Mouse (Mus musculus) spleen, postnatal 4 days (tissue): ENCODE results near the gene 4930402H24Rik.

Experiments
- DNase-seq, 2 experiments: peaks; one replicate each; pipeline ENCODE4 v3.0.0; 2022; ENCODE audit warnings: low spot score in 2 of 2

Gene 4930402H24Rik

DNA sequence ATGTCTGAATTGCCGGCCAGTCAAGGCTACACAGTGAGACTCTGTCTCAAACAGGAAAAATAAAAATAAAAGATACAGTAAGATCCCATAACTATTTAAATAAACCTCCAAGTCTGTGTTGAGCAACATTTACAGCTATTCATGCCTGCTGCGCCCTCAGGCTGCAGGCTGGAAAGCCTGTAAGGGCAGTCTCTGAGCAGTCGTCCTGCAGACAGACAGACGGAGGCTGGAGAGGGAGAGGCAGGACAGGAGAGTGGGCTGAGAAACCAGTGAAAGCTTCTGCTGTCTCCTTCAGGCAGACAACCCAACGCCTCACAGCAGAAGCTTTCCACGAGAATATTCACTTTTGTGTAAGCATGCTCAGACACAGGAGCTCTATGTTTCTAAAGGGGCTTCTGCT is 92.5 kb downstream of the 4930402H24Rik start:
- DNase-seq: no peak

DNA sequence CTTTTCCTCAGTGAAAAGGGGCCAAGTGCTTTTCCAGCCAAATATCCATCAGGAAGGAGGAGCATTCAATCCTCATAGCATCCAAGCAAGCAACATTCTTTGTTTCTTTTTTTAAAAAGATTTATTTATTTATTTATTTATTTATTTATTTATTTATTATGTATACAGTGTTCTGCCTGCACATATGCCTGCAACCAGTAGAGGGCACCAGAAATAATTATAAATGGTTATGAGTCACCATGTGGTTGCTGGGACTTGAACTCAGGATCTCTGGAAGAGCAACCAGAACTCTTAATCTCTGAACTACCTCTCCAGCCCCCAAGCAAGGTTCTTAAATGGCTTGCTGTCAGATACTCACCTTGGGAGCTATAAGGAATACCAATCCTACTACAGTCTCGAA is 93.7 kb downstream of the 4930402H24Rik start:
- DNase-seq: no peak

DNA sequence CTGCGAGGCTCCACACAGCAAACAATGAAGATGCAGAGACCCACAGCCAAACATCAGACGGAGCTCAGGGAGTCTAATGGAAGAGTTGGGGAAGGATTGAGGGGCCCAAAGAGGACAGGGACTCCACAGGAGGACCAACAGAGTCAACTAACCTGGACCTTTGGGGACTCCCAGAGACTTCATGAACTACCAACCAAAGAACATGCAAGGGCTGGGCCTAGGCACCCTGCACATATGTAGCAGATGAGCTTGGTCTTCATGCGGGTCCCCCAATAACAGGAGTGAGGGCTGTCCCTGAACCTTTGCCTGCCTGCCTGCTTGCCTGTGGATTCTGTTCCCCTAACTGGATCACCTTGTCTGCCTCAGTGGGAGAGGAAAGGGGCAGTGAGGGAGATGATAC is 101.1 kb downstream of the 4930402H24Rik start:
- DNase-seq: no peak

DNA sequence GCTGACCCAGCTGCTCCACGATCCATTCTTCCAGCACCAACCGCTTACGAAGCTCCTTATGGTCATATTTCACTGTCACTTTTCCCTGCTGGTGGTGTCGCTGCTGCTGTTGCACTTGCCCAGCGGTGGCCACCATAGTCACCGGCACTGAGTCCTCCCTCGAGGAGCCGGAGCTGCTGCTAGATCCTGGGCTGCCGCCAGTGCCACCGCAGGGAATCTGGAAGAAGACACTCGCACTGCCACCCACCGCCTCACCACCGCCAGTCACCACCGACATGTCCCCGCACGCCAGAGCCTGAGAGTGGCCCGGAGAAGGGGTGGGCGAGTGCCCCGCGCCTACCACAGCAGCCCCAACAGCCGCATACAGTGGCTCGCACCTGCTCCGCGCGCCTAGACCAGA is 102.5 kb downstream of the 4930402H24Rik start:
- no peak for DNase-seq

DNA sequence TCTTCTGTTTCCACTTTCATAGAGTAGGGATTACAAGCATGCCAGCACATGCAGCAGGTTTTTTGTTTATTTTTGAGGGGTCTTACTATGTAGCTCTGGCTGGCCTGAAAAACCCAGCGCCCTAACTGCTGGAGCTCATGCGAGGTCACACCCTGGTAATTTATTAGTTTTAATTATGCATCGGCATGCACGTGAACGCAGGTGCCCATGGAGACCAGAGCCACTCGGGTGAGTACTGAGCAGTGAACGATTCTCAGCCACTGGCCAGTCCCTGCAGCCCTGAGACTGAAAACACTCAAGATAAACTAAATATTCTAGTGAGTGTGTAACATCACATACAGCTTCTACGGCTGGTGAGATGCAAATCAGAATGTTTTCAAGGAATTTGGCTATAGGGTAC is 110.5 kb downstream of the 4930402H24Rik start:
- no peak for DNase-seq

DNA sequence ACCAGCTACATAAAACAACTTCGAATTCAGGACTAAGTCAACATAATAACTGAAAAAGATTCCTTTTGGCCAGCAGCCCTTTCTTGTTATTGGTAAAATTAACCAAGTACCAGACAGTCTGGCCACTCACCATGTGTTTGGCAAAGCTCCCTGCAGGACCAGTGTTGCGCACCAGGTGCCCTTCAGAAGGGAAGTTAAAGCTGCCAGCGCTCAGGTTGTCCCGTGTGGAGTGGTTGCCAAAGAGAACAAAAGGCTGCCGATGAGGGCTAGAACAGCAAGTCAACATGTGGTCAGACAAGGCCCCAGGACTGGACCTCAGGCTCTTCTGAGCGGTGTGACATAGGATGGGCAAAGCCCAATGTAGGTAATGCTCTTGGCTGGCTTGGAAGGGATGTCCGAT is 114.5 kb downstream of the 4930402H24Rik start:
- no peak for DNase-seq

DNA sequence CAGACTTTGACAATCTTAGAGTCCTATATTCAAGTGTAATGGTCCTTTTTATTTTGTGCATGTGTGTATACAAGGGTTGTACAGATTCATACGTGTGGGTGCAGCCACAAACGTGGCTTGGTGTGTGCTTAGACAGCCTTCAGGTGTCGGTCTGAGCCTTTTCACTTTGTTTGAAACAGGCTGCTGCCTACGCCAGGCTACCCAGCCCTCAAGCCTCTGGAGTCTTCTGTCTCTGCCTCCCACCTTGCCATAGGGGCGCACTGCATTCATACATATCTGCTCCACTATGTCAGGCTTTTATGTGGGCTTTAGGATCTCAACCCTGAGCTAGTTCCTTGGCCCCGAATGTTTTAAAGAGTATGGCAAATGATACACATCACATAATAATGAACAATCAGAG is 116.6 kb downstream of the 4930402H24Rik start:
- no peak for DNase-seq

DNA sequence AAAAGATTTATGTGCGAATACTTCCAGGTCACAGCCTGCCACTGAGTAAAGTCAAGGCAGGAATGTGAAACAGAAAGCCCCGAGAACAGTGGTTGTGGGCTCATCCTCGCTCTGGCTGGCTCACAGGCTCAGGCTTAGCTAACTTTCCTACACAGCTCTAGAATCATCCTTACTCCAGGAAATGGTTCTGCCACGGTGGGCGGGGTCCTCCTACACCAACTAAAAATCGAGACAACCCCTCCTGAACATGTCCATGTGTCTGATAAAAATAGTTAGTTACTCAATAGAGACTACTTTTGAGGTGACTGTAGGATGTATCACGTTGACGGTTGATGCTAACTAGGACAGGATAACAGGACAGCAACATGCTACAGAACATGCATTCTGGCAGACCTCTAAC is 117.2 kb downstream of the 4930402H24Rik start:
- DNase-seq: no peak

DNA sequence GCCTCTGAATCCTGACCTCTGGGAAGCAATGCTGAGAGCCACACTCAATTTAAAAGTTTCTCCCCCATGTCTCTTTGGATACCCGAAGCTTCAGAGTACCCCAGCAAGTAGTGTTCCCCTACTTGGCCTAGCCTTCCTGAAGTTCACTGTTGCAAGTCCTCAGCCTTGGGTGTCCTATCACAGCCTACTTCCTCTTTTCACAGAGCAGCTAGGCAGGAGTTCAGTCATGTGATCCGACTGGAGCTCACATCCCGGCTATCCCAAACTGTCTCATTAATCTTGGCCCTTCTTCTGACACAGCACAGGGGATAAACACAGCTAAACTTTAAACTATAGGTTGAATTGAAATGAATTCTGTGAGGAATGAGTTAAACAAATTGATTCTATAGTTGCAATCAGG is 121.3 kb downstream of the 4930402H24Rik start:
- DNase-seq: no peak

DNA sequence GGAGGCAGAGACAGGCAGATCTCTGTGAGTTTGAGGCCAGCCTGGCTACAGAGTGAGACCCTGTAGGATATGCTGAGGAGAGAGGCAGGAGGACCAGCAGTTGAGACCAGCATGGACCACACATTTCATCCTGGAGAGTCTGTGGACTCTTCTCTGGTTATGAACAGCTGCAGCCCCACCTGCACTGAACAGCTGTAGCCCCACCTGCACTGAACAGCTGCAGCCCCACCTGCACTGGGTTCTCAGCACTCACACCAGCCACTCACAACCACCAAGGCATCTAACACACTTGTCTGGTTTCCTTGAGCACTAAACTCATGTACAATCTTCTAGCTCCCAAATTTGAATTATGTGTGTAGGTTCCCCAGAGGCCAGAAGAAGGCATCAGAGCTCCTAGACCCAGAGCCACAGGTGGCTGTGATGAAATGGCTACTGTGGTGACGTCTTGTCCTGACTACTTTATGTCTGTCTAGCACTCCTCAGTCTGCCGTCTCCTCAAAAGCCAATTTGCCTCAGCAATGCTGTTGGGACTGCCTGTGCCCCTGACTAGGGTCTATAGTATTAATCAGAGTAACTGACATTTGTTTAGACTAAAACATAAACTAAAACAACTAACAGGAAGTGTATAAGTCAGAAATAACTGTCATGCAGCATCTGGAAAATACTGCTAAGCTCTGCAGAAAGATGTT is 125.4 kb downstream of the 4930402H24Rik start:
- DNase-seq: no peak

DNA sequence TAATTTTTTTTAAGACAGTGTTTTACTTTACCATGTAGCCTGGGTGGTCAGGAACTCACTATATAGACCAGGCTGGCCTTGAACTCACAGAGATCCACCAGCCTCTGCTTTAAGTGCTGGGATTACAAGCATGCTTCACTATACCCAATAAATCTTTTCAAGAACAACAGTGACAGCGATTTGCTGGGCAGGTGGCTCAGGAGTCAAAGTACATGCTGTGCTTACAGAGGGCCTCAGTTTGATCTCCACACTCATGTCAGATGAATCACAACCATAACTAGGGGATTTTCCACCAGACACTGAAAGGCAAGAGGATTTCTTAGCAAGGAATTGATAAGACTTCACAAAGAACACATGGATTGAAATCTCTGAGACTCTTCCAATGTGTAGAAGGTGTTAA is 126.3 kb downstream of the 4930402H24Rik start:
- no peak for DNase-seq

DNA sequence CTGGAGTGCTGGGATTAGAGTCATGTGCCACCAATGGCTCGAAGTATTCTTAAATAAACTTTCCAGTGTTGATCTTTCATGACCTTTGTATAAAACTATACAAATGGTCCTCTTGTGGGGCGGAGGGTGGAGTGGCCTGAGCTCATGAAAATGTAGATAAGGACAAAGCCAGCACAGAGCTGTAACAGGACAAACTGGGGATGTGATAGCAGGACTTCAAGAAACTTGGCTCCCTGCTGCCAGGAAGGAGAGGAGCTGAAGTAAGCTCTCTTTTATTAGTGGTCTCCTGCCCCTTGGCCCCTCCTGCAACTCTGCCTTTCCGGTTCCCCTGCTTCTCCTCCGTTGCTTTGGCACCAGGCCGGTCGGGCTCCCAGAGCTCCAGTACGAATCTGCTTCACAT is 129.6 kb downstream of the 4930402H24Rik start:
- DNase-seq: no peak

DNA sequence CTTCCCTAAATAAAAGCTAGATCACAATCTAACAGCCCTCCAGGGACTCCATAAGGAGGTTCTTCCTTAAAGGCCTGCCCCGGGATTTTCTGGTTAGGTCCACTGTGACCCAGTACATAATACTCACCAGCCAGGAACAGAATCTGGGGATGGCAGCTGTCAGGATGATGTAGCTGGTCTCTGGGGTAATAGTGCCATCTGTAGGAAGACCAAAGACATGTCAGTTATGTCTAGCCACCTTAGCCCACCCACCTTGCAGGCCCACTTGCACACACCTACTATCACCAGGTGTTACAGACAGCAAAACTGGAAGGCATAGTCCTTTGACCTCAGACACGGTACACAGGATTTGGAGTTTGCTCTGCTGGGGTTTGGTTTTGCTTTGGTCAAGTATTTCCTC is 138.7 kb downstream of the 4930402H24Rik start:
- no peak for DNase-seq

DNA sequence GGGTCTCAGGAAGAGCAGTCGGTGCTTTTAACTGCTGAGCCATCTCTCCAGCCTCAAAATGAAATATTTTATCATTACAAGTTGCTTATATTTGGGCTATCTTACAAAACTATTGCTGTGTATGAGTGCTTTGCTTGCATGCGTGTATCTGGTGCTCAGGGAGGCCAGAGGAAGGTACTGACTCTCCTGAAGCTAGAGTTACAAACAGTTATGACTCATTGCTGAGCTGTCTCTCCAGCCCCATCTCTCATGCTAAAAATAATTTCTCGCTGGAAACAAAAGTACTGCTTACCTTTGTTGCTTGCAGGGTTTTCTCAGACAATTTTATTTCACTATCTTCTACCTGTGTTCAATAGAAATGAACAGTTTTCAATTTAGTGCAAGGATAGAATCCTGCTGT is 140.8 kb downstream of the 4930402H24Rik start:
- no peak for DNase-seq

DNA sequence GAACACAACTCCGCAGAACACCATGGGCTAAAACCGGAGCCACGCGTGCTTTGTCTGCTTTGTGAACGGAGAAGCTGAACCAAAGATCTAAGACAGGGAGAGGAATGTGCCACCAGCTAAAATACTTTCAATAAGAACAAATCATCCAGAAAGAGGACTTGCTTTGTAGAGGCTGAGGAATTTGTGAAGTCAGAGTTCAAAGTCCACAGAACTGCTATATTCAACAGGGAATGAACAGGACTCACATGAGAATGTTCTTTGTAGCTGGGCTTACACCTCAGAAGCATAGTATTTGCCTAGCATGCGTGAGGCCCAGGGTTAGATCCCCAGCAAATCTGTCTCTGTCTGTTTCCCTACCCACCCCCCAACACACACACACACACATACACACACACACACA is 145.3 kb downstream of the 4930402H24Rik start:
- DNase-seq: no peak

DNA sequence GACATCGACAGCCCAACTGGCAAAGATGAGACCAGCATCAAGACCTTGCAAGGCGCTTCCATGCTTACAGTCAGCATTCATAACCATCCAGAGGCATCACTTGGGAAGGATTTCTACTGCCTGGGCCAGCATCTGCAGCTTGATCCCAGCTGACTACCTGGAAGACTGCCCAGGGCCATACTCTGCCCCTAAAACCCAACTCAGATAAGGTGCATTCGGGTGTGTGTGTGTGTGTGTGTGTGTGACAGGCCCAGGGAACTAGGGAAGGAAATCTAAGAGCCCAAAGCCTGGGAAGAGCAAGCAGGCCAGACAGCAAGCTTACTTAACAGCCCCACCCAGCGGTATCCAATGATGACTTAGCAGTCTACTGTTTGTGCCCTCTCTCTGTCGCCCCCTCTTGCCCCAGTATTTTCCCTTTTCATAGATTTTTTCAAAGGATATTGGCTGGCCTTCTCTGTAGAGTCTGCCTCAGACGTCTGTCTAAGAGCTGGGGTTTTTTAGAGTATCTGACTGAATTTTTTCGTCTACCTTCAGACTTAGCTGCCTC is 151.1 kb downstream of the 4930402H24Rik start:
- no peak for DNase-seq

DNA sequence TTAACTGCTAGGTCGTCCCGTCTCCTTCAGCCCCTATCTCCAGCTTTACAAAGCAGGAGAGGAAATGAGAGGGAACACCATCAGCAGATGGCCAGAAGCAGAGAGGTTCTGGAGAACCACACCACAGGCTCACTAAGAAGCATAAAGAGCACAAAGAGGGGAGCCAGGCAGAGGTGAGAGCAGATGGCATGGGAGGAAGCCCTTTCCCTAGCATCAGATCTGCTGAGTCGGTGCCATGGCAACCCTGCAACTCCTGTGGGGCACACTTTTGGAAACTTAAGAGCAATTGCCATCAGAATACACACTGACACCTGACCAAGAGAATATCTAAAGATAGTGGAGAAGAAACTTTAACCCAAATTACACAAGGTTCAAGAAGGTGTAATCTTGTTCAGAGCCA is 151.6 kb downstream of the 4930402H24Rik start:
- DNase-seq: no peak

DNA sequence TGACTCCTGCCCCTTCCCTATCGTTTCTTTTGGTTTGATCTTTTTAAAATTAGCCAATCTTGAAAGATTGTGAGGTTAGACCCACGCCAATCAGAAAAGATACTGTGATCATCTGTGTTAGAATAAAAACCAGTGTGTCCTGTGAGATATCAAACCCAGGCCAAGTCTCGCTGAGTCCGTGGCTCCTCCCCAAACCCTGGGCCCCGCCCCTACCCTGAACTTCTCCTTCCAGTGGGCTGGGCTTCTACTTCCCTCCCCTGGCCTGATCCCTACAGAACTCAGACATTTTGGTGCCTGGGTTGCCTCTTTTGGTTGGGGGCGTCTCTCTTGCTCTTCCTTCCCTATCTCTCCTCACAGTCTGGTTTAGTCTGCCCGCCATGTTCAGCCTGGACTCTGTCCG is 155.8 kb downstream of the 4930402H24Rik start:
- DNase-seq: peak in 1 of 2 experiments; percentile 34

DNA sequence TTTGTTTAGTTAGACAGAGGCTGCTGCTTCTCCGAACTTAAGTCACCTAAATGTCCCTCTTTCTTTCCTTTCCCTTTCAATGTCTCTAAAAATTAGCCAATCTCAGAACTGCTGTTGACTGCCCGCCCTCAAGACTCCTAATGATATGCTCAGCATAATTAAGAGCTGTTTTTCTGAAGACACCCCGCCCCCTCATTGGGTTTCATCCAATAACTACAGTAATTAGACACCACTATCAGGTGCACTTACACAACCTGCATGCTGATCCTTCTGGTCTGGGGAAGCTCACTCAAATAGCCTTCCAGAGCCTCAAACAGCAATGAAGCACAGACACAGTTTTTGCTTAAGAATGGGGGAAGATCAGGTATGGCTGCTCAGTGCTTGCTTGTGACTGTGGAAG is 156.5 kb downstream of the 4930402H24Rik start:
- DNase-seq: no peak

DNA sequence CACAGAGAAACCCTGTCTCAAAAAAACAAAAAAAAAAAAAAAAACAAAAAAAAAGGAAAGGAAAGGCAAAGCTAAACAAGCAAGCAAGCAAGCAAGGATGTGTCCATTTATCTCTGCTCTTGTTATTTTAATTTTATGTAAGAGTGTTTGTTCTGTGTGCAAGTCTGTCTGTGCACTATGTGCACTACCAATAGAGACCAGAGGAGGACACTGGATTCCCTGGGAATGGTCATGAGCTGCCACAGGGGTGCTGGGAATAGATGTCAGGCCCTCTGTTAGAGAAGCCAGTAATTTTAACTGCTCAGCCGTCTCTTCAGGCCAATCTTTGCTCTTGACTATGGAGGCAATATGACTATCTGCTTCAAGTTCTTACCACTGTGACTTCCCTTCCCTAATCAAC is 162.6 kb downstream of the 4930402H24Rik start:
- no peak for DNase-seq

DNA sequence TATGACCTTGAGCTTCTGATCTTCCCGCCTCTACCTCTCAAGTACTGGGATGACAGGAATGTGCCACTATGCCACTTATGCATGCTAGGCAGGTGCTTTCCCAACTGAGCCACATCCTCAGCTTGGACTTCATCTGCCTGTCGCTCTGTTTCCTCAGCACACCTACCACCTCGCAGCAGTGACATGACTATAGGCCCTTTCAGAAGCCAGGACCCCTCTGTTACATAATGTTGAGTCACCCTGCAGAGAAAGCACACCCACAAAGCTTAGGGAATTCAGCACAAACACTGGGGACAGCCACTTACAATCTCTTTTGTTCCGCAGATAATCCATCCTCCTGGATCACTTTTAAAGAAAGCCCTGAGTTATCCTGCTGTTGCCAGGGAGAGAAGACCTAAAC is 166.1 kb downstream of the 4930402H24Rik start:
- DNase-seq: no peak

DNA sequence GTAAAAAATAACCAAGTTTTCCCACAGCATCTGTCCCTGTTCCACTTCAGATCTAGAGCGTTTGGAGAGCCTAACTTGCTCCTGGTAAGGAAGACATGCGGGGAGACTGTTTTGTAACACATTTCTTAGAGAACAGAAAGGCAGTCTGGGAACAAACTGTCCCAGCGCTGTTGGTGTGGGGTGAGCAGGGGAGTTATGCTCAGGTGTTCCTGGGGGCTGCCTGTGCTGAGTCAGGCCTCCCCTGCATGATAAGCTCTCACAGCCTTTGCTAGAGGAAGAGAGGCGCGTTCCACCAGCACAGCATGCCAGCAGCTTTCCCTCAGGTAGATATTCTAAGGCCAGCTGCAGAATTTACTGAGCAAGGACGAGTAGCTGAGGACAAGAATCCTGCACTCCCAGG is 168.2 kb downstream of the 4930402H24Rik start:
- DNase-seq: no peak

DNA sequence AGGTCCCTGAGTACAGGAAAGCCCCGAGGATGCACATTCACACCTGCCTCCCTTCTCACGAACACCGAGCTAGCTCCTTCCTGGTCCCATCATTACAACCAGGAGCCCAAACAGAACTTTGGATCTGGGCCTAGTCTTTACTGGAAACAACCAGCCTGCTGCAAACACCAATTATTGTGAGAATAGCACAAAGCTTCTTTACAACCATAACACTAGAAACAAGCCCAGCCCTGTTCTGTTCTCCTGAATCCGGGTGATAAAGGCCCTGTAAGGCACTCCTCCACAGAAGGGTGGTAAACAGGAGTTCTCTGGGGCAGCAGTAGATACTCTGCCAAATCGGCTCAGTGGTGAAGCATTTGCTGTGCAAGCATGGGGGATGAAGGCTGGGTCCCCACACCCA is 170.9 kb downstream of the 4930402H24Rik start:
- DNase-seq: no peak

DNA sequence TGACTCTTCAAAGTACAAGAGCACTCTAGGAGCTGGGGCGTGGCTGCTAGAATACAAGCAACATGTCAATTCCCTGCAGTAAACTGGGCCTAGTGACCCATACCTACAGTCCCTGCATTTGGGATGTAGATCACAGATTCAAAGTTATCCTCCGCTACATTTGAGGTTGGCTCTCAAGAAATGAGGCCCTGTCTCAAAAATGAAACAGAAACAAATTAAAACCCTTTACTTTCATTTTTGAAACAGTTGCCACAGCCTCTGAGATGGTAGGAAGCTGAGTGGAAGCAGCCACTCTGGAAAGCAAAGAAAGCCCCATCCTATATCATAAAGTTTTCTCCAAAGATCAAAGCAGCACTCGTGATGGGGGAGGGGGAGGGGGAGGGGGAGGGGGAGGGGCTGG is 172.8 kb downstream of the 4930402H24Rik start:
- no peak for DNase-seq
